Mouse (Mus musculus): ENCODE measurements around the gene Ap1g1. TPM values are rescaled to one million over a fixed set of nuclear protein-coding genes. Genes with fewer than 3 reads are reported as not detected.
A peak's percentile ranks its signal among the peaks of the same experiment; 100 is the strongest.
"Not testable (repeated sequence)": the region's sequence is repeated elsewhere in the genome, so short reads cannot be mapped to it uniquely, and the experiment has no call there.

Ap1g1 gene
- total RNA-seq, 2 experiments from 2014 or later = 55.6 to 65.3 TPM

DNA sequence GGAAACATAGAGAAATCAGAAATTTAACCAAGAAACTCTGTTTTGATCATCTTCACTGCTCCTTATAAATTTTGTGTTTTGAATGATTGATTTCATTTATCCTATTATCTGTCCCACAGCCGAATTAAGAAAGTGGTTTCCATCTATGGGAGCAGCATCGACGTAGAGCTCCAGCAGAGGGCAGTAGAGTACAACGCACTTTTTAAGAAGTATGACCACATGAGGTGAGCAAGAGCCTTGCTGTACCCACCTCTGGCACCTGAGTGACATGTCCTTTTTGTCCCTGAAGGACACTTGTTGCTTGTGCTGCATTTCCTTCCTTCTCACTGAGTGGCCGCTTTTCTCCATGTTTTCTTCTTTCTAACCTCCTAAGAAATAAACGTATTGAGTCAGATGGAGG is 75.1 kb downstream of the Ap1g1 start:
- ATAC-seq (replicated peaks; ENCODE audit: low FRiP score, low TSS enrichment, poor library complexity, severe bottlenecking) = peak; percentile 91

DNA sequence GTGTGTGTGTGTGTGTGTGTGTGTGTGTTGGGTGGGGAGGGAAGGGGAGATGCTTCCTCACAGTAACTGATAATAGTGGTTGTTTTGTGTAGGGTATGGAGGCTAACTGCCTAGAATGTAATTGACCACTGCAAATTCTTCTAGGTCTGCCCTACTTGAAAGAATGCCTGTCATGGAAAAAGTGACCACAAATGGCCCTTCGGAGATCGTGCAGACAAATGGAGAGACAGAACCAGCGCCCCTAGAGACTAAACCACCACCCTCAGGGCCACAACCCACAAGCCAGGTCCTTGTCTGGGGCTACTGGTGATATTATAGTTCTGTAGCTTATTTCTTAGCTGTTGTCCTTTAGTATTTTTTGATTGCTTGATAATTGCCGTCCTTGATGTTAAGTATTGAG is 76.2 kb downstream of the Ap1g1 start:
- no peak for ATAC-seq (replicated peaks; ENCODE audit: low FRiP score, low TSS enrichment, poor library complexity, severe bottlenecking)

DNA sequence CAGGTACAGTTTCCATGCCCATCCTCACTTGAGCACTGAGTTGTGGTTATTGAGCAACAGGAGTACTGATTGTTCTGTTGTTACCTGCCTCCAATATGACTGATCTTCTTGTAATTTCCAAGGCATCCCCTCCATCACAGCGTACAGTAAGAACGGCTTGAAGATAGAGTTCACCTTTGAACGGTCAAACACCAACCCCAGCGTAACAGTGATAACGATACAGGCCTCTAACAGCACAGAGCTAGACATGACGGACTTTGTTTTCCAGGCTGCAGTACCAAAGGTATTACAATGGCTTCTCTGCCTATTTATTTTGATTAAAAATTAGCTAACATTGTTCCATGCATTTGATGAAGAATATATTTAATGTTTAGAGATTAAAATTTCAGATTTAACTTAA is 77.1 kb downstream of the Ap1g1 start:
- ATAC-seq (replicated peaks; ENCODE audit: low FRiP score, low TSS enrichment, poor library complexity, severe bottlenecking) = no peak

DNA sequence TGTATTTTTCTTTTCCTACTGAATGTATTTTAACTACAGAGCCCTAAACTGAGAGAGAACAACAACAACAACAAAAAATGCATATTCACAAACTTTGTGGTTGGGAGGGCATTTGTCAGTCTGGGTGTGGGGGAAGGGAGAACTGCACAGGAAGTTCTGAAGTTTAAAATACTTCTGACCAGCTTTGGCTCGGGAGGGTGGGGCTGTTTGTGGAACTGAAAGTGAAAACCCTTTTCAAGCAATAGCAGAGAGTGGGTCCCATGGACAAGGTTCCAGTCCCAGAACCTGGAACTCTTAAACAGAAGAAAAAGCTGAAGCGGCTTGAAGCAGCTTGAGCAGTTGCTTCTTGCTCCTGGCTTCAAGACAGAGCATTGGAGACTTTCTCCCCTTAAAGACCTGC is 85.0 kb downstream of the Ap1g1 start:
- no peak for ATAC-seq (replicated peaks; ENCODE audit: low FRiP score, low TSS enrichment, poor library complexity, severe bottlenecking)

DNA sequence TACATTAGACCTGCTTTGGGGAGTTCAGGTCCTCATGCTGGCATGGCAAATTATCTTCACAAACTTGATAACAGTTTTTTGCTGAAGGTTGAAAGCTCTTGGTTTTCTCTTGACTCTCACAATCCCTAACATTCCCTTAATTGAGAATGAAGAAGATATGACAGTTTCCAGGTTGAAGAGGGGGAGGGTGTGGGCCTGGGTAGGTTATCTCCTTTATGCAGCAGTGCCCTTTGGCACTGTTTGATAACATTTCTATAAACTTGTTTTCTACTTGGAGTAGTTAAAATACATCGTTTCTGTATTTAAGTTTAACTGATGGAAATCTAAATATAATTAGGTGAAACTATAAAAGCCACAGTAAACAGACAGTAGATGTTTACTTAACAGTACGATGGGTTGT is 86.4 kb downstream of the Ap1g1 start:
- peak; percentile 66 for ATAC-seq (replicated peaks; ENCODE audit: low FRiP score, low TSS enrichment, poor library complexity, severe bottlenecking)

DNA sequence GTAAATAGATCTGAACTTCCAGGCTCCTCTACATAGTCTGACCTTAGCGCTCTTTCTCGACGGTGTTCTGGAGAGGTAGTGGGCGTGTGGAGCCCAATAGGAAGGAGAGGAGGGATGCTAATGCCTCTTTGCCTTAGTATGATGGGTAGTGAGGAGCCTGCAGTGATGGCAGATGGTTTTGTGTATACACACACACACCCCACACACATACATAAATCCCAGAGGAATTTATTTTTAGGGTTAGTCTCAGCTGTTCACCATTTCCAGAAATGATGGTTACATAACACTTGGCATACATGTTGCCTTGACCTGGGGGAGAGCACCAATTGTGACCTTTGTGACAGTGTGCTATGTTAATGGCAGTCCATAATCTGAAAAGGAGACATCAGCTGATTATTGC is 87.2 kb downstream of the Ap1g1 start:
- ATAC-seq (replicated peaks; ENCODE audit: low FRiP score, low TSS enrichment, poor library complexity, severe bottlenecking) = no peak

DNA sequence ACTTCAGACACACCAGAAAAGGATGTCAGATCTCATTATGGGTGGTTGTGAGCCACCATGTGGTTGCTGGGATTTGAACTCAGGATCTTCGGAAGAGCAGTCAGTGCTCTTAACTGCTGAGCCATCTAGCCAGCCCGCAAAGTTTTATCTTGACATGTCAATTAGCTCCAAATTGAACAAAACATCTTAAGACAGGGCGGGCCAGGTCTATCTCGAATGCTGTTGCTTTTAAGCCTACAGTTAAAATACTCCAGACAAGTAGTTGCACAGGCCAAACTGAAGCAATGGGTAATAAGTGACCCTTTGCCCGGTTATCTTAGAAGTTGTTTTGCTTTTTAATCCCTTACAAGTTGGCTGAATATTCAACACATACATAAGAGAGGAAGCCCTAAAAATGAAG is 88.3 kb downstream of the Ap1g1 start:
- no peak for ATAC-seq (replicated peaks; ENCODE audit: low FRiP score, low TSS enrichment, poor library complexity, severe bottlenecking)

DNA sequence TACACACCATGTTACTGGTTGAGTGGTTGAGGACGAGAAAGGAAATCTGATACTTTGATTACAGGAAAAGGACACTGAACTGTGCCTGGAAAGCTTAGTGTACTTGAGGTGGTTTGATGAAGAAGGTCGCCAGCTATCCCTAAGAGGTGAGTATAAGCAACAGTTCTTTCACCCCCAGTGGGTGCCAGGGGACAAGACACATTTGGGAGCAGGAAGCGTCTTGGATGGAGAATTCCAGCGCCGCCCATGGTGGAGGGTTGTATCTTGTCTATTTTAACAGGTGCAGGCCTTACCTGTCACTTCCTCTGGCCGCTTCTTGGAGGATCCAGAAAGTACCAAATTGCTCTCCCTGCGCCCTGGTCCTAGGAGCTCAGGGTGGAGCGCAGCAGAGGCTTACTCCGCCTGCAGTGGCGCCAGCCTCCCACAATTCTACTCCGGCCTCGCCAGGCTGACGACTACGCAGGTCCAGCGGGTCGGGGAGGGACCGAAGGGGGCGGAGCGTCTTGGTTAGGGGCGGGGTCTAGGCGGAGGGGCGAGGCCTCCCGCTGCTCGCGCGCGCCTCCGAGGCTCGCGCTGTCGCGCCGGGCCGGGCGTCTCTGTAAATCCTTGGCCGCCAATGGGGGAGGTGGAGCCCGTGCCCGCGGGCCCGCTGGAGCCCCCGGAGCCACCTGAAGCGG is 89.8 kb downstream of the Ap1g1 start, which contains the start of gene Phlpp2:
Gene Phlpp2 (plus strand): TSS at position 540 of the 677 bp plus-strand sequence.
- ATAC-seq (replicated peaks; ENCODE audit: low FRiP score, low TSS enrichment, poor library complexity, severe bottlenecking) = peak; percentile 88

DNA sequence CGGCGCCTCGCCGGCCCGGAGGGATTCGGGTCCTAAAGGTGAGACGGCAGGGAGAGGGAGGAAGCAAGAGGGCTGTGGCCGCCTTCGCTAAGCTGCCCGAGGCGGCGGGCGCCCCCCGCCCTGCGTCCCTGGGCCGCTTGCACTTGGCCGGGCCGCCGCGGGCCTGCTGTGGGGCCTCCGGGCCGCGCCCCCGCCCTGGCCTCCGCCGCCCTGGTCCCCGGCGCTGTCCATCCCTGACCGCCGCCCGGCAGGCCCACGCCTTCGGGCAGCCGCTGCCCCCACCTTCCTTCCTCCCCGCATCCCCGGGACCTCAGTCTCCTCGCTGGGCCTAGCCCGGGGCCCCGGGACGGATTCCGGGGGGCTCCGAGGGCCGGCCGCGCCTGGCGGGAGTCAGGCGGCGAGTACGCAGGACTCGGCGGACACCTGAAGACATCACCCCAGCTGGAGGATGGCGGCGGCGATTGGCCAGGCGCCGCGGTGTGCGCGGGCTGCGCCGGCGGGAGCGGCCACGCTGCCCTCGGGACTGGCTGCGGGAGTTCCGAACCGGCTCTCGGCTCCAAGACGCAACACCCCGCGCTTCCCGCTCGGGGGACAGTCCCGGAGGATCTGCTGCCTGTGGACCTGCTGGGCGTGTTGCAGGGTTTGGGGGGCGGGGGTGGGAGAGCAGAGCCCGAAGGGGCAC is 90.5 kb downstream of the Ap1g1 start:
- 0 out of 2 replicates have a peak, but pooled peaks have one; percentile 5 for ATAC-seq (replicated peaks; ENCODE audit: low FRiP score, low TSS enrichment, poor library complexity, severe bottlenecking)

DNA sequence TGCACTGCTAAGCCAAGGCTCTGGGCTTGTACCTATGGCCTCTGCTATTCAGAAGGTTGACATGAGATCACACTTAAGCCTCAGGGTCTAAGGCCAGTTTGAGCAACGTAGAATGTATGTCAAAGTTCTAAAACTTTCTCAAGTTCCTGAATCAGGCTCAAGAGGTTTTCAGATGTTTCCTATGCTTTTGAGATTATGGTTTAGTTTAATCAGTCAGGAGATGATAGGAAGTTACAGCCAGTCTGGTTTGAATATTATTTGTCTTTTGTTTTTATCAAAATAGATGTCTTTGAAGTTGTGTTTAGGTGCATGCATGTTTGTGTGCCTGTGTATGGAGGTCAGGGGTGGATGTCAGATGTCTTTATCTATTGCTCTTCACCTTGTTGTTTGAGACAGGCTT is 92.7 kb downstream of the Ap1g1 start:
- no peak for ATAC-seq (replicated peaks; ENCODE audit: low FRiP score, low TSS enrichment, poor library complexity, severe bottlenecking)

DNA sequence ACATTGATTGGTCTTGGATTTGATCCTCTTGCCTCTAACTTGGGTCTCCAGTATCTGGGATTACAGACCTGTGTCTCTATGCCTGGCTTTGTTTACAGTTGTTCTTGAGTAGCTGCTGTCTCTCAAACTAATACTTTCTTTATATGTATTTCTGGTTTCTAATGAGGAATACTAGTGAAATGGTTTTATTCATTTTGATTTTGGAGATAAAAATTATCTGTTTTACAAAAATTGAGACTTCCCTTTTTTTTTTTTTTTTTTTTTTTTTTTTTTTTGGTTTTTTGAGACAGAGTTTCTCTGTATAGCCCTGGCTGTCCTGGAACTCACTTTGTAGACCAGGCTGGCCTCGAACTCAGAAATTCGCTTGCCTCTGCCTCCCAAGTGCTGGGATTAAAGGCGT is 95.4 kb downstream of the Ap1g1 start:
- ATAC-seq (replicated peaks; ENCODE audit: low FRiP score, low TSS enrichment, poor library complexity, severe bottlenecking) = not testable (repeated sequence)

DNA sequence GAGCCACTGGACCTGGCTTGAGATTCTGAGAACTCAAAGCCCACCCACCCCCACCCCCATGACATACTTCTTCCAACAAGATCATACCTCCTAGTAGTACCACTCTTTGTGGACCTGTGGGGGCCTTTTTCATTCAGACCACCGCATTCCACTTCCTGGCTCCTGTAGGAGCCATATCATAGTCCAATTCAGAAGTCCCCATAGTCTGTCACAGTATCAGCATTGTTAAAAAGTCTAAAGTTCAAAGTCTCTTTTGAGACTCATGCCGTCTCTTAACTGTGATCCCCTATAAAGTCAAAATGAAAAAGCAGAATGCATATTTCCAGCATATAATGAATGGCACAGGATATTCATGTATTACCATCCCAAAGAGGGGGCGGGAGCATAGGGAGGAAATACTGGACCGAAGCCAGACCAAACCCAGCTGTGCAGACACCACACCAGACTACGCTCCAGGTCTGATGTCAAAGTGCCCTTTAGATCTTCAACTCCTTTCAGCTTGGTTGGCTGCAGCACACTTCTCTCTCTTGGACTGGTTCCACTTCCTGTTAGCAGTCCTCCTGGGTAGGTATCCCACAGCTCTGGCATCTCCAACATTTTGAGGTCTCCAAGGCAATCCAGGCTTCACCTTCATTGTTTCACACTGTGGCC is 101.8 kb downstream of the Ap1g1 start:
- no peak for ATAC-seq (replicated peaks; ENCODE audit: low FRiP score, low TSS enrichment, poor library complexity, severe bottlenecking)

DNA sequence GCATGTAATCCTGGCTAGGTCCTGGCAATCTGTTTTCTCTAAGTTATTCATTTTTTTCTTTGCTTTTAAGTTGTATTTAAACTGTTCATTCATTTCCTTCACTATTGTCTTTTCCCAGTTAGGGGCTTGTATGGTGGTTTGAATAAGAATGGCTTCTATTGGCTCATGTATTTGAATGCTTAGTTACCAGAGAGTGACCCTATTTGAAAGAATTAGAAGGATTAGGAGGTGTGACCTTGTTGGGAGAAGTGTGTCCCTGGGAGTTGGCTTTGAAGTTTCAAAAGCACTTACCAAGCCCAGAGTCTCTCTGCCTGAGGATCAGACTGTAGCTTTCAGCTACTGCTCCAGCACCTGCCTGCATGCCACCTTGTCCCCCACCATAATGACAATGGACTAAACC is 106.9 kb downstream of the Ap1g1 start:
- ATAC-seq (replicated peaks; ENCODE audit: low FRiP score, low TSS enrichment, poor library complexity, severe bottlenecking) = no peak

DNA sequence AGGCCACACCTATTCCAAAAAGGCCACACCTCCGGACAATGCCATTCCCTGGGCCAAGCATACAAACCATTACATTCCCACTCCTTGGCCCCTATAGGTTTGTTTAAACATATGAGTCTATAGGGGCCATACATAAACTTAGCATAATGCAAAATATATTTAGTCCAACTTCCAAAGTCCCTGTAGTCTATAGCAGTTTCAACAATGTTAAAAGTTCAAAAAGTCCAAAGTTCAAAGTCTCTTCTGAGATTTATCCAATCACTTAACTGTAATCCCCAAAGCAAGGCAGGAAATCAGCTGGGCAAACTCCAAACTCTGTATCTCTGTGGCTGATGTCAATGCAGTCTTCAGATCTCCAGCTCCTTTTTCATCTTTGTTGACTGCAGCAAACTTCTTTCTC is 110.9 kb downstream of the Ap1g1 start:
- no peak for ATAC-seq (replicated peaks; ENCODE audit: low FRiP score, low TSS enrichment, poor library complexity, severe bottlenecking)

DNA sequence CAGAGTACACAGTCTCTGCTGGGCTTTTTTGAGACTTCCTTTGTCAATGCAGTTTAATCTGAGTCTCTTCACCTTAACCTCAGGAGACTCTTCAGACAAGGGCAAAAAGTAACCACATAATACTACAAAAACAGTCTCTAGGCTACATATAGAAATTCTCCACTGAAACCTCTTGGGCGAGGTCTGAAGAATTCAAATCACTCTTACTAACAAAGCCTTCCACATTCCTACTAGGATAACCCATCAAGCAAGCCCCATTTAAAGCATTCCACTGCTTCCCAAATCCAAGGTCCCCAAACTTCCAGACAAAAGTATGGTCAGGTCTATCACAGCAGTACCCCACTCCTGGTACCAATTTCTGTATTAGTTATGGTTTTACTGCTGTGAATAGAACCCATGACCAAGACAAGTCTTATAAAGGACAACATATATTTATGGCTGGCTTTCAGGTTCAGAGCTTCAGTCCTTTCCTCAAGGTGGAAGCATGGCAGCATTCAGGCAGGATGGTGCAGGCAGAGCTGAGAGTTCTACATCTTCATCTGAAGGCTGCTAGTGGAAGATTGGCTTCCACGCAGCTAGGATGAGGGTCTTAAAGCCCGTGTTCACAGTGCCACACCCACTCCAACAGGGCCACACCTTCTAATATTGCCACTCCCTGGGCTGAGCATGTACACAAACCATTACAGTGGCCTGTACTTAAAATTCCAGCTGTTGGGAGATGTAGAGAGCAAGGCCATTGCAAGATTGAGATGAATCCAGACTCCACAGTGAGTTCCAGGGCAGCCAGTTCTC is 112.6 kb downstream of the Ap1g1 start:
- no peak for ATAC-seq (replicated peaks; ENCODE audit: low FRiP score, low TSS enrichment, poor library complexity, severe bottlenecking)

DNA sequence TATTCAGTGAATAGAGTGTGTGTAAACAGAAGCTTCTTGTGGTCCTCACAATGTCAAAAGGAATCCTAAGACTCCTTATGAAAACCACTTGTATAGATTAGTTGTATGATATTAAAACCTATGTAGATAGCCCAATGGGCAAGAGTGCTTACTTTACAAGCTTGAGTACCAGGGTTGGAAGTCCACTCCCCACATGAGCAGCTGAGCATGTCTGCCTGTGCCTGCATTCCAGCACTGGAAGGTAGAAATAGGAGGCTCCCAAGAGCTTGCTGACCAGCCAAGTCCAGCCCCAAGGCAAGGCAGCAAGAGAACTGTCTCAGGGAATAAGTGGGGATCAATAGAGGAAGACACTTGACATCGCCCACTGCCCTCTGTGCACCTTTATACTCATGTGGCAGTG is 116.3 kb downstream of the Ap1g1 start:
- ATAC-seq (replicated peaks; ENCODE audit: low FRiP score, low TSS enrichment, poor library complexity, severe bottlenecking) = no peak

DNA sequence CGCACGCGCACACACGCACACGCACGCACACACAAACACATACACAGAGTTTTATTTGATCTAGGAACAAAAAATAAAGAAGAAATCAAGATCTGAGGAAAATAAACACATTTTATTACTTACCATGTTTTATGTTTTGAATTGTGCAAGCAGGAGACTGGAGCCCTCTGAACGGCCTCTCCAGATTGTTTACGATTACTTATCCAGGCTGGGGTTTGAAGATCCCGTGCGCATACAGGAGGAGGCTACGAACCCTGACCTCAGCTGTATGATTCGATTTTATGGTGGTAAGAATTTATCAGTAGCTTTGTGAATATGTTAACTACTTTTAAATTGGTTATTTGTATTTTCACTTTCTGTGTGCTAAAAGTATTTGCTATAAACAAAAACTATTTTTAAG is 117.0 kb downstream of the Ap1g1 start:
- ATAC-seq (replicated peaks; ENCODE audit: low FRiP score, low TSS enrichment, poor library complexity, severe bottlenecking) = no peak

DNA sequence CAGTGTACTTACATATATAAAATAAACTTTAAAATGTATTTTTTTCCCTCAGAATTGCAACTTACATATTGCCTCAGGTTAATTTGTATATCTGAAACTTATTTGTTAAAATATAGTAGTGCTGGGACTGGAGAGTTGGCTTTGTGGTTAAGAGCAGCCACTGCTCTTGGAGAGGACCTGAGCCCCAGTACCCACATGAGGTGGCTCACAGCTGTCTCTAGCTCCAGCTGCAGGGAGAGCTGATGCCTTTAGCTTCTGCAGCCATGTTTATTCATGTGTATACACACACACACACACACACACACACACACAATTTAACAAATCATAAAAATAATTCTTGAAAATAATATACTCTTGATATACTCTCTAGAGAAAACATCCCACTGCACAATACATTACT is 124.0 kb downstream of the Ap1g1 start:
- ATAC-seq (replicated peaks; ENCODE audit: low FRiP score, low TSS enrichment, poor library complexity, severe bottlenecking) = no peak

DNA sequence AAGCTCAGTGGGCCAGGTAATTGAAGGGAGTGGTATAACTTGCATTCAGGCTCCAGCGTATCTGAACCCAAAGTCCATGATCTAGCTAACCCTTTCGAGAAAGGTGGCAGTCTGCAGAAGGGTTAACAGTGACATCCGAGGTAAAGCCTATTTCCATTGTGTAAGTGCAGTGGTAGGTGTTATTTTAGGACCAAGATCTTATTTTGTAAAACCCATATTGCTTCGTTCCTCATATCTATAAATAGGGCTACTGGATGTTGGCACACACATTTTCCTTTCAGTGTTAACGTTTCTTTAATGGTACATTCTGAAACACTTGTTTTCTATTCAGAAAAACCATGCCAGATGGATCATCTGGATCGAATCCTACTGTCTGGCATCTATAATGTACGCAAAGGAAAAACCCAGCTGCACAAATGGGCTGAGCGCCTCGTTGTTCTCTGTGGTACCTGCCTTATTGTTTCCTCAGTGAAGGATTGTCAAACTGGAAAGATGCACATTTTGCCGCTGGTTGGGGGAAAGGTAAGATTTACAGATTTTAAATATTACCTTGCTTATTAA is 125.6 kb downstream of the Ap1g1 start:
- no peak for ATAC-seq (replicated peaks; ENCODE audit: low FRiP score, low TSS enrichment, poor library complexity, severe bottlenecking)

Measured in megakaryocyte-erythroid progenitor cell, adult 5-6 weeks (primary cell).